Mouse (Mus musculus): ENCODE results near the gene Ctr9. TPM values are rescaled to one million over a fixed set of nuclear protein-coding genes. Genes with fewer than 3 reads are reported as not detected.

The Ctr9 gene
- total and polyA plus RNA-seq, 3 experiments: 27.4 to 34.3 (median 31.7) TPM

- no peak for DNase-seq (ENCODE audit: extremely low read depth)
- Histone ChIP-seq H3K4me1 (ENCODE audit: control insufficient read depth in 1 of 2, insufficient read depth in 2 of 2) (no peaks in the 10 kb centered on the region), H3K27me3 (replicated peaks) (no peaks in the 10 kb centered on the region), H3K36me3 (replicated peaks in 1 of 2; ENCODE audit: control insufficient read depth in 1 of 2, insufficient read depth in 1 of 2, low read length in 1 of 2) (peaks cover 9 to 32% of the 10 kb centered on the region in 2 experiments), H3K9ac (ENCODE audit: insufficient read depth, low read depth) (no peak overlapping the region), H3K27ac (ENCODE audit: insufficient read depth, low read depth) (no peak overlapping the region), H3K79me2 (replicated peaks; ENCODE audit: control insufficient read depth, extremely low read depth, insufficient read depth, poor library complexity, severe bottlenecking) (no peaks in the 10 kb centered on the region), H3K4me2 (ENCODE audit: insufficient read depth, low read depth, poor library complexity, severe bottlenecking) (no peak overlapping the region), H3K4me3 (replicated peaks in 1 of 3; ENCODE audit: low read depth in 2 of 3, low read length in 2 of 3, poor library complexity in 1 of 3) (no peak overlapping the region), H3K9me3 (replicated peaks; ENCODE audit: low read length) (no peaks in the 10 kb centered on the region)
- TF ChIP-seq UBTF (IDR thresholded peaks at IDR 0.05; ENCODE audit: low read depth, low read length) (no peak), TBP (conservative IDR thresholded peaks at IDR 0.05; ENCODE audit: low read depth, low read length) (no peak), E2F4 (IDR thresholded peaks at IDR 0.05; ENCODE audit: insufficient replicate concordance, low read depth, low read length) (no peak), USF1 (IDR thresholded peaks at IDR 0.05; ENCODE audit: low read depth, low read length) (no peak), POLR2A (IDR thresholded peaks at IDR 0.05; ENCODE audit: low read depth, low read length) (no peak), JUND (conservative IDR thresholded peaks at IDR 0.05; ENCODE audit: low read depth, low read length) (no peak)
- in situ Hi-C loops (cut with MboI; ENCODE audit: low pct_ligation_motif_present, low pct_unique_long_range_greater_than_20kb, low sequenced_read_pairs): no loop called here
- dilution Hi-C loops (cut with MboI; ENCODE audit: extremely low pct_ligation_motif_present, extremely low pct_unique_long_range_greater_than_20kb, low sequenced_read_pairs): no loop called here
Observed at GRCm38 (mm10) chr7:111059527-111059926, 30.8 kb downstream of the Ctr9 start.

- H3K9me3 ChIP-seq (replicated peaks; ENCODE audit: low read length): peaks cover 4% of the 10 kb centered on the region
- in situ Hi-C loops (cut with MboI; ENCODE audit: low pct_ligation_motif_present, low pct_unique_long_range_greater_than_20kb, low sequenced_read_pairs): no loop called here
- dilution Hi-C loops (cut with MboI; ENCODE audit: extremely low pct_ligation_motif_present, extremely low pct_unique_long_range_greater_than_20kb, low sequenced_read_pairs): no loop called here
Observed at GRCm38 (mm10) chr7:111062971-111063370, 34.2 kb downstream of the Ctr9 start.

GRCm38 (mm10) chr7:111068181-111068580 is 39.4 kb downstream of the Ctr9 start:
- H3K9ac ChIP-seq (ENCODE audit: insufficient read depth, low read depth): no peak overlapping the region
- H3K4me3 ChIP-seq (replicated peaks in 1 of 3; ENCODE audit: low read depth in 2 of 3, low read length in 2 of 3, poor library complexity in 1 of 3): no peak overlapping the region
- no peak for TF ChIP-seq USF2 (conservative IDR thresholded peaks at IDR 0.05; ENCODE audit: low read depth, low read length)
- no peak for TF ChIP-seq UBTF (IDR thresholded peaks at IDR 0.05; ENCODE audit: low read depth, low read length)
- TF ChIP-seq NRF1 (IDR thresholded peaks at IDR 0.05; ENCODE audit: low read depth, low read length): no peak
- TF ChIP-seq PAX5 (IDR thresholded peaks at IDR 0.05; ENCODE audit: low read length): no peak
- TF ChIP-seq MAZ (IDR thresholded peaks at IDR 0.05; ENCODE audit: low read depth, low read length): no peak
- TF ChIP-seq BHLHE40 (IDR thresholded peaks at IDR 0.05; ENCODE audit: low read depth, low read length): no peak
- TF ChIP-seq MAFK (IDR thresholded peaks at IDR 0.05; ENCODE audit: insufficient replicate concordance, low read length): no peak
- TF ChIP-seq ZNF384 (IDR thresholded peaks at IDR 0.05; ENCODE audit: low read depth, low read length): no peak
- H3K27me3 ChIP-seq (replicated peaks): no peaks in the 10 kb centered on the region
- no peaks in the 10 kb centered on the region for H3K4me1 ChIP-seq (ENCODE audit: control insufficient read depth in 1 of 2, insufficient read depth in 2 of 2)
- dilution Hi-C loops (cut with MboI; ENCODE audit: extremely low pct_ligation_motif_present, extremely low pct_unique_long_range_greater_than_20kb, low sequenced_read_pairs) (no loop called here), in situ Hi-C loops (cut with MboI; ENCODE audit: low pct_ligation_motif_present, low pct_unique_long_range_greater_than_20kb, low sequenced_read_pairs) (no loop called here)
- H3K4me2 ChIP-seq (ENCODE audit: insufficient read depth, low read depth, poor library complexity, severe bottlenecking): no peak overlapping the region
- no peak overlapping the region for H3K27ac ChIP-seq (ENCODE audit: insufficient read depth, low read depth)
- H3K9me3 ChIP-seq (replicated peaks; ENCODE audit: low read length): peaks cover 18% of the 10 kb centered on the region
- peaks cover 43 to 54% of the 10 kb centered on the region in 2 experiments for H3K36me3 ChIP-seq (replicated peaks in 1 of 2; ENCODE audit: control insufficient read depth in 1 of 2, insufficient read depth in 1 of 2, low read length in 1 of 2)
- DNase-seq (ENCODE audit: extremely low read depth): no peak
- H3K79me2 ChIP-seq (replicated peaks; ENCODE audit: control insufficient read depth, extremely low read depth, insufficient read depth, poor library complexity, severe bottlenecking): no peaks in the 10 kb centered on the region

More at GRCm38 (mm10) chr7:111062971-111063370, 34.2 kb downstream of the Ctr9 start:
- Histone ChIP-seq H3K4me1 (ENCODE audit: control insufficient read depth in 1 of 2, insufficient read depth in 2 of 2) (no peaks in the 10 kb centered on the region), H3K27me3 (replicated peaks) (no peaks in the 10 kb centered on the region), H3K27ac (ENCODE audit: insufficient read depth, low read depth) (no peak overlapping the region), H3K4me3 (replicated peaks in 1 of 3; ENCODE audit: low read depth in 2 of 3, low read length in 2 of 3, poor library complexity in 1 of 3) (no peak overlapping the region), H3K79me2 (replicated peaks; ENCODE audit: control insufficient read depth, extremely low read depth, insufficient read depth, poor library complexity, severe bottlenecking) (no peaks in the 10 kb centered on the region), H3K9ac (ENCODE audit: insufficient read depth, low read depth) (no peak overlapping the region), H3K4me2 (ENCODE audit: insufficient read depth, low read depth, poor library complexity, severe bottlenecking) (no peak overlapping the region), H3K36me3 (replicated peaks in 1 of 2; ENCODE audit: control insufficient read depth in 1 of 2, insufficient read depth in 1 of 2, low read length in 1 of 2) (peaks cover 4 to 16% of the 10 kb centered on the region in 2 experiments)
- DNase-seq (ENCODE audit: extremely low read depth): no peak
- TF ChIP-seq ZMIZ1 (IDR thresholded peaks at IDR 0.05; ENCODE audit: low read depth, low read length) (no peak), CTCF (conservative IDR thresholded peaks at IDR 0.05 in 1 of 2, IDR thresholded peaks at IDR 0.05 in 1 of 2; ENCODE audit: low read depth in 2 of 2, low read length in 2 of 2) (no peak)

All from CH12.LX (cell line).